Mouse (Mus musculus): ENCODE data around the gene Atp5f1. TPM values are rescaled to one million over a fixed set of nuclear protein-coding genes. Genes with fewer than 3 reads are reported as not detected.

Gene Atp5f1
- polyA plus RNA-seq, 1 experiment from 2014 or later: 651 TPM

DNA sequence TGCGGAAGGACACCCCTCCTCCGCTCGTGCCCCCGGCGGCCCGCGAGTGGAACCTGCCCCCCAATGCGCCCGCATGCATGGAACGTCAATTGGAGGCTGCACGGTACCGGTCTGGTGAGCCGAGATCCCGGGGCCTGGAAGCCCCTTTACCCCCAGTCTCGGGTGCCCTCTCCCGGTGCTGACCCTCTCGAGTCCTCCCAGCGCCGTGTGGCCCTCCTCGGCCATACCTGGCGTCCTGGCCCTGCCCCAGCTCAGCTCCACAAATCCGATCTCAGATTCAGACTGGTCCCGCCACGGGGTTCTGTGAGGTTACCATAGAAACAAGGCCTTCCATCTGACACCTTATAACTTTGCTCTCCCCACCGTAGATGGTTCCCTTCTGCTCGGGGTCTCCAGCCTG, 314 bp downstream of the Atp5f1 start:
- Histone ChIP-seq H3K27me3 (replicated peaks) (no peaks in the 10 kb centered on the region), H3K4me3 (replicated peaks) (peak overlapping the region; percentile 93), H3K9me3 (no peaks in the 10 kb centered on the region), H3K4me2 (replicated peaks) (peak overlapping the region; percentile 75), H3K9ac (peak overlapping the region; percentile 88), H3K27ac (peak overlapping the region; percentile 58), H3K4me1 (replicated peaks) (peaks cover 12% of the 10 kb centered on the region; the same call in 1 of the 2 replicates), H3K36me3 (peaks cover 28% of the 10 kb centered on the region)
- peak; percentile 65 for ATAC-seq
- under 1% methylated on average over 26 of the region's 26 CpGs for WGBS

DNA sequence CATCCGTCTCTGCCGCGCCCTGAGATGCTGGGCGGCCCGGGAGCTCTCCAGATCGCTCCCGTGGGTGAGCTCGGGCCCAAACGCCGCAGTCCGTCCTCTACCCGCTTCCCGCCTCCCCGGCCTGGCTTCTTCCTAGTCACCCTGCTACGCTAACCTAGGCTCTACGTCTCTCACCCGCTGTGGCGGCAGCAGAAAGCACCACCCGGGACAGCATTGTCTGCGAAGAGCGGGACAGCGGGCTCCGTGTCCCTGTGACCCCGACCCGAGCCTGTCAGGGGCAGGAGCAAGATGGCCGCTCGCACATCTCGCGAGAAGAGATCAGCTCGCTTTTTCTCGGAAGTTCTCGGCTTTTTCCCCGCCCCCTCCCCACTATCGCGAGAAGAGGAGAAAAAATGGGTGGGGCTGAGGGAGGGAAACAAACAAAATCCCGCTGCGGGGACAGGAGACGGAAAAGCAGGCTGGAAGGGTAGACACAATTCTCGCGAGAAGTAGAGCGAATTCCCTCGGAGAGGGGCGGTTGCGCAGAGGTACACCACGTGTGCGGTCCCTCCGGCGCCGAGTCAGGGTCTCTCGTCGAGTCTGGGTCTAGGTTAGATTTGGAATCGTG, 822 bp downstream of the Atp5f1 start, which contains the start of gene Wdr77:
Gene Wdr77, plus strand, starts transcription at position 396 of the 607 bp plus-strand sequence.
- WGBS: under 1% methylated on average over 52 of the region's 52 CpGs
- no peaks in the 10 kb centered on the region for H3K27me3 ChIP-seq (replicated peaks)
- peaks cover 12% of the 10 kb centered on the region; the same call in 1 of the 2 replicates for H3K4me1 ChIP-seq (replicated peaks)
- peaks cover 23% of the 10 kb centered on the region for H3K36me3 ChIP-seq
- H3K9me3 ChIP-seq: no peaks in the 10 kb centered on the region
- peak within 1 kb of the TSS; percentile 89 for H3K27ac ChIP-seq
- peak within 1 kb of the TSS; percentile 95 for H3K9ac ChIP-seq
- H3K4me3 ChIP-seq (replicated peaks): peak within 1 kb of the TSS; percentile 93
- ATAC-seq: peak; percentile 99
- H3K4me2 ChIP-seq (replicated peaks): peak within 1 kb of the TSS; percentile 75

DNA sequence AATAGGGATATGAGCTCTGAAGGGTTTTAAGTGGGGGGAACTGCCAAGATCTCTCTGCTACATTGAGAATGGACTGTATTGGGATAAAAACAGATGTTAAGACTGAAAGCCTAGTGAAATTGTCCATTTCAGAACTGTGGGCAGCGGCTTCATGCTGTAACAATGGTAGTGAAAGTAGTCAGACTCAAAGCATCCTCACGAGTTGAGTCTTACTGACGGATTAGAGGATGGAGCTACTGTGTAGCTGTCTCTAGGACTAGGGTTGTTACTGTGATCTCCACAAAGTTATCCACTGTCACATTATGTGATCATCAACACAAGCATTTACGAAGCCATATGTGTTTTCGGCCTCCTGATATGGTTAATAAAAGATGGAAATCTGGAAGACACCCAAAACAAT, 1.7 kb downstream of the Atp5f1 start:
- Histone ChIP-seq H3K27ac (no peak overlapping the region), H3K4me3 (replicated peaks) (peak overlapping the region; percentile 93), H3K9me3 (no peaks in the 10 kb centered on the region), H3K4me2 (replicated peaks) (peak overlapping the region; percentile 61), H3K36me3 (peaks cover 19% of the 10 kb centered on the region), H3K4me1 (replicated peaks) (peaks cover 12% of the 10 kb centered on the region; the same call in 1 of the 2 replicates), H3K27me3 (replicated peaks) (no peaks in the 10 kb centered on the region), H3K9ac (peak overlapping the region; percentile 95)
- ATAC-seq: no peak
- WGBS: 42% methylated on average over 5 of the region's 5 CpGs

GRCm38 (mm10) chr3:105957235-105957634, 2.7 kb downstream of the Atp5f1 start:
- H3K9me3 ChIP-seq: no peaks in the 10 kb centered on the region
- H3K4me2 ChIP-seq (replicated peaks): peak overlapping the region; percentile 61; the same call in 1 of the 2 replicates
- H3K4me1 ChIP-seq (replicated peaks): peaks cover 12% of the 10 kb centered on the region; the same call in 1 of the 2 replicates
- peaks cover 16% of the 10 kb centered on the region for H3K36me3 ChIP-seq
- no peak overlapping the region for H3K27ac ChIP-seq
- H3K4me3 ChIP-seq (replicated peaks): no peak overlapping the region
- H3K9ac ChIP-seq: no peak overlapping the region
- ATAC-seq: no peak
- WGBS: 96% methylated on average over 1 of the region's 1 CpGs
- H3K27me3 ChIP-seq (replicated peaks): no peaks in the 10 kb centered on the region

- 93% methylated on average over 7 of the region's 7 CpGs for WGBS
- ATAC-seq: no peak
- peaks cover 27% of the 10 kb centered on the region for H3K36me3 ChIP-seq
- H3K9me3 ChIP-seq: no peaks in the 10 kb centered on the region
- no peak overlapping the region for H3K4me2 ChIP-seq (replicated peaks)
- H3K9ac ChIP-seq: no peak overlapping the region
- no peak overlapping the region for H3K4me3 ChIP-seq (replicated peaks)
- H3K27me3 ChIP-seq (replicated peaks): no peaks in the 10 kb centered on the region
- H3K27ac ChIP-seq: no peak overlapping the region
- H3K4me1 ChIP-seq (replicated peaks): no peaks in the 10 kb centered on the region
These were observed 8.6 kb downstream of the Atp5f1 start for GRCm38 (mm10) chr3:105951348-105951747.

- H3K9me3 ChIP-seq: no peaks in the 10 kb centered on the region
- no peak overlapping the region for H3K4me3 ChIP-seq (replicated peaks)
- ATAC-seq: no peak
- no peaks in the 10 kb centered on the region for H3K4me1 ChIP-seq (replicated peaks)
- WGBS: 83% methylated on average over 4 of the region's 4 CpGs
- H3K36me3 ChIP-seq: peaks cover 4% of the 10 kb centered on the region
- H3K27ac ChIP-seq: no peak overlapping the region
- H3K27me3 ChIP-seq (replicated peaks): no peaks in the 10 kb centered on the region
- no peak overlapping the region for H3K9ac ChIP-seq
- H3K4me2 ChIP-seq (replicated peaks): no peak overlapping the region
These were observed 23.8 kb downstream of the Atp5f1 start for GRCm38 (mm10) chr3:105936111-105936510.

GRCm38 (mm10) chr3:105935033-105935432, 24.9 kb downstream of the Atp5f1 start:
- Histone ChIP-seq H3K9ac (no peak overlapping the region), H3K4me2 (replicated peaks) (no peak overlapping the region), H3K4me3 (replicated peaks) (no peak overlapping the region), H3K4me1 (replicated peaks) (no peaks in the 10 kb centered on the region), H3K27ac (no peak overlapping the region), H3K27me3 (replicated peaks) (no peaks in the 10 kb centered on the region), H3K9me3 (no peaks in the 10 kb centered on the region), H3K36me3 (no peaks in the 10 kb centered on the region; the same call in 1 of the 2 replicates)
- 86% methylated on average over 5 of the region's 5 CpGs for WGBS
- ATAC-seq: no peak

- no peaks in the 10 kb centered on the region for H3K9me3 ChIP-seq
- no peak overlapping the region for H3K4me3 ChIP-seq (replicated peaks)
- no peak overlapping the region for H3K4me2 ChIP-seq (replicated peaks)
- H3K27me3 ChIP-seq (replicated peaks): no peaks in the 10 kb centered on the region
- H3K27ac ChIP-seq: no peak overlapping the region
- WGBS: 87% methylated on average over 6 of the region's 6 CpGs
- no peaks in the 10 kb centered on the region for H3K36me3 ChIP-seq
- H3K4me1 ChIP-seq (replicated peaks): no peaks in the 10 kb centered on the region
- no peak for ATAC-seq
- H3K9ac ChIP-seq: no peak overlapping the region
These were observed 26.0 kb downstream of the Atp5f1 start for GRCm38 (mm10) chr3:105933926-105934325.

GRCm38 (mm10) chr3:105932240-105933071, 27.4 kb downstream of the Atp5f1 start, which contains the start of gene I830077J02Rik:
TSS of gene I830077J02Rik (minus strand) at chr3:105932664.
- no peak for ATAC-seq
- H3K27me3 ChIP-seq (replicated peaks): no peaks in the 10 kb centered on the region
- no peaks in the 10 kb centered on the region for H3K4me1 ChIP-seq (replicated peaks)
- no peak within 1 kb of the TSS for H3K27ac ChIP-seq
- H3K4me3 ChIP-seq (replicated peaks): no peak within 1 kb of the TSS
- no peak within 1 kb of the TSS for H3K9ac ChIP-seq
- H3K9me3 ChIP-seq: no peaks in the 10 kb centered on the region
- no peak within 1 kb of the TSS for H3K4me2 ChIP-seq (replicated peaks)
- no peaks in the 10 kb centered on the region for H3K36me3 ChIP-seq
- 85% methylated on average over 8 of the region's 8 CpGs for WGBS

DNA sequence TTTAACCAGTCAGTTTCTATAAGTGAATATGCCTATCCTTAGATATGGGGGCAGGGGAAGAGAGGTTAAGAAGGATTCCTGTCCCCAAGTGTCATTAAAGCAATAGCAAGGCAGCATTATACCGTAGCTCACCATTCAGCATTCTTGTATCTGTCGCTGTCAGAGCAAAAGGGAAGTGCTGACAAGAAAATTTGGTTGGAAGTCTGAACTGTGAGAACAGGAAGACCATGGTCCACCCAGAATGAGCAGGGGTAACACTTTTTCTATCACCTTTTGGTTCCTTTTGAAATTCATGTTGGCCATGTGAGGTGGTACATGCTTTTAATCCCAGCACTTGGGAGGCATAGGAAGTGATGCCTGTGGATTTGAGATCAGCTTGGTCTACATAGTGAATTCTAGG, 28.8 kb downstream of the Atp5f1 start:
- no peak overlapping the region for H3K4me3 ChIP-seq (replicated peaks)
- no peak for ATAC-seq
- H3K9me3 ChIP-seq: no peaks in the 10 kb centered on the region
- WGBS: 76% methylated on average over 2 of the region's 2 CpGs
- no peaks in the 10 kb centered on the region for H3K27me3 ChIP-seq (replicated peaks)
- H3K27ac ChIP-seq: no peak overlapping the region
- no peaks in the 10 kb centered on the region for H3K36me3 ChIP-seq
- H3K4me1 ChIP-seq (replicated peaks): no peaks in the 10 kb centered on the region
- H3K9ac ChIP-seq: no peak overlapping the region
- no peak overlapping the region for H3K4me2 ChIP-seq (replicated peaks)

DNA sequence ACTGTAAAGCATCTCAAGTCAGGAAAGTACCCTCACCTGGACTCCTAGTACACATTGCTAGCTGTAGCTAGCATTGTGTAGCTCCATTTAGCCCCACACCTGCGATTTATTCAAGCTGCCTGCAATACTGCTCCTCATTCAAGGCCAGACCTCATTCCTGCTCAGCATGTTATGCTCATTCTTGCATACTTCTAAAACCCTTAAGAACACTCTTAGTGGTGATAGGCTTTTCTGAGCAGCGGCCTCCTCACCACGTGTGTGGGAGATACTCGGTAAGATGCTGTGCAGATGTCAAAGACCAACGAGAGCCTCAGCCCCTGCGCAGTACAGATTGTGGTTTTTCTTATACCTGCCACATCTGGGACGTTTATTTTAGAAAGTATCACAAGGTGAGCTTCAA, 30.1 kb downstream of the Atp5f1 start:
- no peak for ATAC-seq
- WGBS: 82% methylated on average over 7 of the region's 7 CpGs
- H3K9ac ChIP-seq: no peak overlapping the region

DNA sequence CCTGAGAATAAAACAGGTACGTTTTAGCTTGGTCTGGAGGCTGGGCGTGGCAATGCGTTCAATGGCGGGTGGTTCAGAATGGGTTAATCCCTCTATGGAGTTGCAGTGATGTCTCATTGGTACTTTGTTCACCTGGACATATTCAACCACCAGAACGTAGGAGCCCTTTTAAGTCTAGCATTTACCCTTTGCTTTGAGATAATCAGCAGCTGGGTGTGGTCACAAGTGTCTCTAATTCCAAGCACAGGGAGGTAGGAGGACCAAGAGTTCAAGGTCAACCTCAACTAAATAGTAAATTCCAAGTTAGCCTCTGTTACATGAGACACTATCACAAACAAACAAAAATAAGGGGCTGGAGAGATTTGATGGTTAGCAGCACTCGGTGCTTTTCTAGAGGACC, 31.1 kb downstream of the Atp5f1 start:
- Histone ChIP-seq H3K36me3 (no peaks in the 10 kb centered on the region), H3K4me1 (replicated peaks) (no peaks in the 10 kb centered on the region), H3K9me3 (no peaks in the 10 kb centered on the region), H3K27ac (no peak overlapping the region), H3K27me3 (replicated peaks) (no peaks in the 10 kb centered on the region), H3K4me2 (replicated peaks) (no peak overlapping the region), H3K4me3 (replicated peaks) (no peak overlapping the region), H3K9ac (no peak overlapping the region)
- 79% methylated on average over 6 of the region's 6 CpGs for WGBS
- no peak for ATAC-seq

More for the DNA sequence above, 30.1 kb downstream of the Atp5f1 start:
- Histone ChIP-seq H3K4me1 (replicated peaks) (no peaks in the 10 kb centered on the region), H3K27me3 (replicated peaks) (no peaks in the 10 kb centered on the region), H3K9me3 (no peaks in the 10 kb centered on the region), H3K27ac (no peak overlapping the region), H3K36me3 (no peaks in the 10 kb centered on the region), H3K4me3 (replicated peaks) (no peak overlapping the region), H3K4me2 (replicated peaks) (no peak overlapping the region)
